Comparison of ENCODE assay signal across 8 mouse cellular contexts in genomic region chr2:102258682-102259081, GRCm38 (mm10).
DNase-seq lines count a peak whose midpoint lies in the region; ATAC-seq and TF ChIP-seq lines count a peak whose summit lies in the region.

No protein-coding gene starts in this region.

- no peak for TF ChIP-seq CTCF in lung, postnatal 0 days (IDR thresholded peaks at IDR 0.05)
- no peak for TF ChIP-seq CTCF in gastrocnemius, adult 2 months (IDR thresholded peaks at IDR 0.05)

- no peak overlapping the region for H3K27ac ChIP-seq in lung, embryonic 15.5 days
- no peak overlapping the region for H3K27ac ChIP-seq in lung, postnatal 0 days (ENCODE audit: low read length)
- H3K27ac ChIP-seq in intestine, embryonic 16.5 days (ENCODE audit: low read length): no peak overlapping the region
- H3K27ac ChIP-seq in stomach, embryonic 15.5 days: no peak overlapping the region
- H3K27ac ChIP-seq in gastrocnemius, adult 2 months: no peak overlapping the region

- no peak for ATAC-seq in lung, embryonic 15.5 days (ENCODE audit: borderline replicate concordance, extremely low read depth, low FRiP score, low TSS enrichment)
- no peak for ATAC-seq in lung, postnatal 0 days
- ATAC-seq in intestine, embryonic 16.5 days: peak; percentile 60
- ATAC-seq in stomach, embryonic 15.5 days (ENCODE audit: insufficient read depth, low FRiP score, low read depth): 0 out of 2 replicates have a peak, but pooled peaks have one; percentile 34

- DNase-seq in embryo, embryonic 10.5 days (ENCODE audit: low spot score): peak; percentile 24
- no peak for DNase-seq in embryo, embryonic 9.5 days (ENCODE audit: extremely low spot score)
- no peak for DNase-seq in lung, postnatal 0 days (ENCODE audit: low spot score)
- no peak for DNase-seq in gastrocnemius, adult 2 months
- no peak for DNase-seq in cerebellum, postnatal 10 days

- no peaks in the 10 kb centered on the region for H3K36me3 ChIP-seq in lung, embryonic 15.5 days
- H3K36me3 ChIP-seq in lung, postnatal 0 days (ENCODE audit: insufficient read depth, low read length): no peaks in the 10 kb centered on the region
- no peaks in the 10 kb centered on the region for H3K36me3 ChIP-seq in intestine, embryonic 16.5 days (ENCODE audit: control insufficient read depth, insufficient read depth, low read length)
- H3K36me3 ChIP-seq in stomach, embryonic 15.5 days: no peaks in the 10 kb centered on the region

- H3K9ac ChIP-seq in lung, embryonic 15.5 days: no peak overlapping the region
- no peak overlapping the region for H3K9ac ChIP-seq in lung, postnatal 0 days (replicated peaks; ENCODE audit: low read depth)
- no peak overlapping the region for H3K9ac ChIP-seq in intestine, embryonic 16.5 days (ENCODE audit: low read depth, low read length)
- no peak overlapping the region for H3K9ac ChIP-seq in stomach, embryonic 15.5 days

- H3K27me3 ChIP-seq in lung, embryonic 15.5 days: peaks cover 23% of the 10 kb centered on the region
- H3K27me3 ChIP-seq in lung, postnatal 0 days (replicated peaks; ENCODE audit: insufficient read depth, low read length): no peaks in the 10 kb centered on the region
- no peaks in the 10 kb centered on the region for H3K27me3 ChIP-seq in intestine, embryonic 16.5 days (replicated peaks; ENCODE audit: control insufficient read depth, insufficient read depth, low read length)
- H3K27me3 ChIP-seq in stomach, embryonic 15.5 days (replicated peaks): peaks cover 21% of the 10 kb centered on the region; the same call in 1 of the 2 replicates

- WGBS in lung, embryonic 15.5 days: 22% methylated on average over 8 of the region's 8 CpGs
- WGBS in lung, postnatal 0 days: 16% methylated on average over 8 of the region's 8 CpGs
- WGBS in intestine, embryonic 16.5 days: 31% methylated on average over 8 of the region's 8 CpGs
- 24% methylated on average over 8 of the region's 8 CpGs for whole genome bisulfite sequencing in stomach, embryonic 15.5 days

- H3K4me1 ChIP-seq in lung, embryonic 15.5 days: peaks cover 16% of the 10 kb centered on the region
- H3K4me1 ChIP-seq in lung, postnatal 0 days (ENCODE audit: insufficient read depth, low read depth, low read length): peaks cover 8% of the 10 kb centered on the region; the same call in 1 of the 2 replicates
- H3K4me1 ChIP-seq in intestine, embryonic 16.5 days (ENCODE audit: control insufficient read depth, insufficient read depth, low read length): peaks cover 19% of the 10 kb centered on the region
- H3K4me1 ChIP-seq in stomach, embryonic 15.5 days: peaks cover 12% of the 10 kb centered on the region

- intact Hi-C loops in gastrocnemius, adult 2 months (cut with DNase I): no loop called here

- 0 out of 2 replicates have a peak overlapping the region, but pooled peaks have one; percentile 2 for H3K4me3 ChIP-seq in lung, embryonic 15.5 days
- no peak overlapping the region for H3K4me3 ChIP-seq in lung, postnatal 0 days (ENCODE audit: low read depth, low read length)
- H3K4me3 ChIP-seq in intestine, embryonic 16.5 days (ENCODE audit: low read length): no peak overlapping the region
- no peak overlapping the region for H3K4me3 ChIP-seq in stomach, embryonic 15.5 days (replicated peaks)
- no peak overlapping the region for H3K4me3 ChIP-seq in gastrocnemius, adult 2 months

- no peaks in the 10 kb centered on the region for H3K9me3 ChIP-seq in lung, embryonic 15.5 days
- H3K9me3 ChIP-seq in lung, postnatal 0 days (ENCODE audit: low read length): no peaks in the 10 kb centered on the region
- H3K9me3 ChIP-seq in intestine, embryonic 16.5 days (ENCODE audit: control insufficient read depth, low read length): no peaks in the 10 kb centered on the region
- no peaks in the 10 kb centered on the region for H3K9me3 ChIP-seq in stomach, embryonic 15.5 days

- peak overlapping the region; percentile 39; the same call in 1 of the 2 replicates for H3K4me2 ChIP-seq in lung, embryonic 15.5 days
- H3K4me2 ChIP-seq in lung, postnatal 0 days (replicated peaks; ENCODE audit: low read depth, low read length): no peak overlapping the region
- peak overlapping the region; percentile 46 for H3K4me2 ChIP-seq in intestine, embryonic 16.5 days (ENCODE audit: low read depth, low read length)
- H3K4me2 ChIP-seq in stomach, embryonic 15.5 days: peak overlapping the region; percentile 28; the same call in 1 of the 2 replicates

- no peak for TF ChIP-seq EP300 in lung, postnatal 0 days (IDR thresholded peaks at IDR 0.05)

Comparison
In these comparisons a context has a peak if more than half of its experiments do, and no peak if none do; other contexts are left out.
1. ATAC-seq: peak in intestine, embryonic 16.5 days (single experiment) and stomach, embryonic 15.5 days (single experiment); none in lung, embryonic 15.5 days (single experiment) and lung, postnatal 0 days (single experiment).